Mouse (Mus musculus) hindbrain, embryonic 16.5 days (tissue): ENCODE measurements at regions not wholly inside any gene's neighbourhood (a gene's known extent, or its start where the extent isn't known, plus 50 kb on each side); places are given as distances from the start of the nearest gene placed in this dataset.

Experiments
- ATAC-seq: fragments of 200-750 bp; cut with Nextera tagmentation; 2 replicates; pipeline ENCODE4 v1.8.0; 2017; ENCODE audit warnings: moderate TSS enrichment, moderate library complexity
- H3K27ac ChIP-seq: fragments of 300-500 bp; sonication (generic); 2 replicates; pipeline ENCODE4 v1.5.1; 2014; ENCODE audit warnings: low read depth, mild to moderate bottlenecking, control low read depth, low read length, moderate library complexity
- H3K27me3 ChIP-seq: fragments of 300-500 bp; sonication (generic); replicated peaks from 2 replicates; pipeline ENCODE4 v1.6.1; 2014; ENCODE audit warnings: low read length; ENCODE audit not compliant: control insufficient read depth, insufficient read depth
- H3K36me3 ChIP-seq: fragments of 300-500 bp; sonication (generic); 2 replicates; pipeline ENCODE4 v1.6.1; 2014; ENCODE audit warnings: mild to moderate bottlenecking, low read length, moderate library complexity, mixed read lengths; ENCODE audit not compliant: control insufficient read depth, insufficient read depth
- H3K4me1 ChIP-seq: fragments of 300-500 bp; sonication (generic); 2 replicates; pipeline ENCODE4 v1.6.1; 2014; ENCODE audit warnings: low read depth, low read length; ENCODE audit not compliant: control insufficient read depth, insufficient read depth
- H3K4me2 ChIP-seq: fragments of 300-500 bp; sonication (generic); 2 replicates; pipeline ENCODE4 v1.6.1; 2014; ENCODE audit warnings: mild to moderate bottlenecking, low read length, control low read depth, moderate library complexity
- H3K4me3 ChIP-seq: fragments of 300-500 bp; sonication (generic); 2 replicates; pipeline ENCODE4 v1.5.1; 2014; ENCODE audit warnings: mild to moderate bottlenecking, low read length, control low read depth, moderate library complexity
- H3K9ac ChIP-seq: fragments of 300-500 bp; sonication (generic); 2 replicates; pipeline ENCODE4 v1.6.1; 2014; ENCODE audit warnings: low read depth, mild to moderate bottlenecking, control low read depth, low read length, moderate library complexity
- H3K9me3 ChIP-seq: fragments of 300-500 bp; sonication (generic); 2 replicates; pipeline ENCODE4 v1.6.1; 2014; ENCODE audit warnings: mild to moderate bottlenecking, low read length, moderate library complexity; ENCODE audit not compliant: control insufficient read depth
- WGBS: fragments of 180-500 bp; shearing (Covaris S2); extraction: QIAGEN DNeasy Blood & Tissue Kit; methylation state at CpG from one replicate; pipeline ENCODE4 v1.1.7; 2014; 5-methylcytosine and 5-hydroxymethylcytosine counted together

GRCm38 (mm10) chr6:101429634-101430033 lies 51.9 kb upstream of the Pdzrn3 start:
- no peaks in the 10 kb centered on the region for H3K4me1 ChIP-seq
- H3K4me3 ChIP-seq: no peak overlapping the region
- no peak overlapping the region for H3K27ac ChIP-seq
- no peak overlapping the region for H3K4me2 ChIP-seq
- 64% methylated on average over 2 of the region's 2 CpGs for WGBS
- H3K36me3 ChIP-seq: no peaks in the 10 kb centered on the region
- ATAC-seq: no peak
- no peaks in the 10 kb centered on the region for H3K27me3 ChIP-seq
- no peaks in the 10 kb centered on the region for H3K9me3 ChIP-seq
- H3K9ac ChIP-seq: no peak overlapping the region
